Mouse (Mus musculus): Measurements from ENCODE around the gene Plekhm3.

DNA sequence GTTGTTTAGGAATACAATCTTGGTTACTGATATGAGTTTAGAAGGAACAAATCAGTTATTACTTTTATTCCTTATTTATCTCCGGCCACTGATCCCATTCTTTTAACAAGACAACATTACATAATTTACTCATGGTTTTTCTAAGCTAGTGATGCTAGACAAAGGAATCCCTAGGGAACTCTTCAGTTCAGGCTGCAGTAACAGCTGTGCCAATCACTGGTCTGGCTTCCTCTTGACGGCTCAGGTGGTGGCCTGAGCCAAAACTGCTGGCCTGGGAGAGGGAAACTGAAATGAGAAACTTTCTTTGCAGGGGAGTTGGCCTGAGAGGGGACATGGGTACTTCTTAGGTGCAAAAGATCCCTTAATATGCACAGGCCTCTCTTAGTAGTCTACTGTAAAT, 151.4 kb downstream of the Plekhm3 start:
- no peak for TF ChIP-seq CTCF (IDR thresholded peaks at IDR 0.05; ENCODE audit: borderline replicate concordance, extremely low read depth, insufficient read depth, insufficient read length)
- TF ChIP-seq POLR2A (IDR thresholded peaks at IDR 0.05; ENCODE audit: borderline replicate concordance, extremely low read depth, insufficient read depth, insufficient read length, poor library complexity, severe bottlenecking) = no peak
